Mouse (Mus musculus): ENCODE data around the gene Kcnq1.

- TF ChIP-seq POLR2A (IDR thresholded peaks at IDR 0.05; ENCODE audit: extremely low read depth, insufficient read depth, low read length) = no peak
- no peak for TF ChIP-seq CTCF (IDR thresholded peaks at IDR 0.05; ENCODE audit: extremely low read depth, insufficient read depth, low read length)
Measured at GRCm38 (mm10) chr7:143154458-143154871, 48.3 kb downstream of the Kcnq1 start.
